Mouse (Mus musculus): Measurements from ENCODE around the gene Nectin3. TPM values are rescaled to one million over a fixed set of nuclear protein-coding genes. Genes with fewer than 3 reads are reported as not detected.
A peak's percentile ranks its signal among the peaks of the same experiment; 100 is the strongest.

The Nectin3 gene
- polyA plus RNA-seq, 1 experiment from 2014 or later, result 37.0 TPM

DNA sequence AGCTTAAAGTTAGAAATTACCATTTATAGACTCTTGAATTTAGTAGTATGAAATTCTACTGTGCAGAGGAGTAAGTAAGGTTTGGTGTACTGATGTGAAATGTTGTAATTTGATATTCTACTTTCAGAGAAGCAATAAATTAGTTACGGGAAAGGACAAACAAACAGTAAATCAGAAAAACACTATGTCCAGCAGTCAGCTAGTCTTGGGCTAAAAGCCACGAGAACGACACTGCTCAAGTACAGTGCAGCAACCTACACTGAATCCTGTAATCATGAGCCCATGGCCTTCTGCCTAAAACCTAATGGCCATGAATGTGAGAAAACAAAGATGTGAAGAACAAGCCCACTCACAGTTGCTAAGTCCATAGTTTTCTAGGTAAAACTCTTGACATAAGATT lies 46.9 kb downstream of the Nectin3 start:
- ATAC-seq (ENCODE audit: low FRiP score), result no peak
- H3K9me3 ChIP-seq (ENCODE audit: control insufficient read depth, low read length), result no peaks in the 10 kb centered on the region
- 85% methylated on average over 3 of the region's 3 CpGs for WGBS

DNA sequence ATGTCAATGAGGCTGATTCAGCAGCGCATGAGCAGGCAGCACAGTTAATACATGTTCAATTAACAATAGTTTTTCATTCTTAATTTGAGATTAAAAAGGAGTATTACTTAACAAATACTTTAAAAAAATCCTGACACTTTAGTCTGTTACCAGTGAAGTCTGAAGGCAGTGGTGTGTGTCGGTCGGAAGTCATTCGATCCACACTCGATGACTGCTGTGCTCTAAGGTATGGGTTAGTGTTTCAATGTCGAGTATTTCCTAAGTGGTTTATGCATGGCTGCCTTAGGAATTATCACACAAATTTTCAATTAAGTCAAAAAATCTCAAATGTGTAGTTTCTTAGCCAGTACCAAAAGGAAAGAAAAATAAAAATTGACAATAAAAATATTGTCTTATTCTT lies 49.3 kb downstream of the Nectin3 start:
- ATAC-seq (ENCODE audit: low FRiP score) (no peak), DNase-seq (ENCODE audit: low spot score) (no peak)
- Histone ChIP-seq H3K4me1 (replicated peaks; ENCODE audit: control insufficient read depth, insufficient read depth, low read length) (no peaks in the 10 kb centered on the region), H3K4me2 (replicated peaks) (no peak overlapping the region), H3K9ac (no peak overlapping the region), H3K27ac (no peak overlapping the region), H3K27me3 (ENCODE audit: control insufficient read depth, insufficient read depth, low read length) (no peaks in the 10 kb centered on the region), H3K4me3 (replicated peaks; ENCODE audit: low read length) (no peak overlapping the region), H3K36me3 (replicated peaks; ENCODE audit: control insufficient read depth, insufficient read depth) (peaks cover 10% of the 10 kb centered on the region), H3K9me3 (ENCODE audit: control insufficient read depth, low read length) (no peaks in the 10 kb centered on the region)
- 85% methylated on average over 6 of the region's 6 CpGs for WGBS

More for the DNA sequence above, 46.9 kb downstream of the Nectin3 start:
- H3K4me1 ChIP-seq (replicated peaks; ENCODE audit: control insufficient read depth, insufficient read depth, low read length), result no peaks in the 10 kb centered on the region
- DNase-seq (ENCODE audit: low spot score), result no peak
- no peak overlapping the region for H3K4me2 ChIP-seq (replicated peaks)
- H3K9ac ChIP-seq, result no peak overlapping the region
- no peak overlapping the region for H3K4me3 ChIP-seq (replicated peaks; ENCODE audit: low read length)
- H3K27ac ChIP-seq, result no peak overlapping the region
- peaks cover 18% of the 10 kb centered on the region for H3K36me3 ChIP-seq (replicated peaks; ENCODE audit: control insufficient read depth, insufficient read depth)
- H3K27me3 ChIP-seq (ENCODE audit: control insufficient read depth, insufficient read depth, low read length), result no peaks in the 10 kb centered on the region

DNA sequence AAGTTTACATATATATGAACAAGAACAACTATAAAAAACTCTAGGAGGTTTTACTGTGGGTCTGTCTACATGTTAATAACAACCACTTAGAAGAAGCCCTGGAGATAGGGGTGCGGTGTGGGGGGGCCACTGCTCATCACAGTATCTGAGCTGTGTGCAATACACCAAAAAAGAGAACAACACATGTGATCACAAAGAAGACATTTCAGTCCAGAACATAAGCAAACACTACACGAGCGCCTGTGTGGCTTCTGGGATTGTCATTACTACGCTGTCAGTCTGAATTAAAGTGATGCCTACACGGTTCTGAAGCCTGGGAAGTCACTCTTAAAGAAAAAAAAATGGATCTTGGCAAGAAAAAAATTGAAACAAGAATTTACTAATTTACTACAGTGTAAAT lies 67.0 kb downstream of the Nectin3 start:
- Histone ChIP-seq H3K4me3 (replicated peaks; ENCODE audit: low read length) (no peak overlapping the region), H3K27me3 (ENCODE audit: control insufficient read depth, insufficient read depth, low read length) (no peaks in the 10 kb centered on the region), H3K36me3 (replicated peaks; ENCODE audit: control insufficient read depth, insufficient read depth) (peaks cover 9% of the 10 kb centered on the region), H3K4me2 (replicated peaks) (no peak overlapping the region), H3K9me3 (ENCODE audit: control insufficient read depth, low read length) (no peaks in the 10 kb centered on the region), H3K9ac (no peak overlapping the region), H3K27ac (no peak overlapping the region), H3K4me1 (replicated peaks; ENCODE audit: control insufficient read depth, insufficient read depth, low read length) (no peaks in the 10 kb centered on the region)
- WGBS, result 68% methylated on average over 5 of the region's 5 CpGs
- ATAC-seq (ENCODE audit: low FRiP score) (no peak), DNase-seq (ENCODE audit: low spot score) (no peak)

DNA sequence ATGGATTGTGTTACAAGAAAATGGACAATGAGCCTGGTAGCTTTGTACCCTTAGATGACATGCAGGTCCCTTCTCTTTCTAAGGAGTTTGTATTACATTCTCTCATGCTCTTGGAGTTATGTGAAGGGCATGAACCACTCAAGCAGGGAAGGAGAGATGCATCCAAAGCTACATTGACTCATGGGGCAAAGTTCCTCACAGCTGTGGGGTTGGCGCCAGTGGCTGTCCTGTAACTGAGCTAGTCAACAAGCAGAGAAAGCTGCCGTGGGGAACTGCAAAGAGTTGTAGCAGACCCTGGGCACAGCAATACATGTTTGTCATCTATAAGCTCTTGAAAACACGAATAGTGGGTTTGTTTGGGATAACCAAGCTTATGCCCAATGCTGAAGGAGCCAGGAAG lies 82.1 kb downstream of the Nectin3 start:
- Histone ChIP-seq H3K9me3 (ENCODE audit: control insufficient read depth, low read length) (no peaks in the 10 kb centered on the region), H3K27ac (no peak overlapping the region), H3K4me1 (replicated peaks; ENCODE audit: control insufficient read depth, insufficient read depth, low read length) (no peaks in the 10 kb centered on the region), H3K36me3 (replicated peaks; ENCODE audit: control insufficient read depth, insufficient read depth) (peaks cover 4% of the 10 kb centered on the region; the same call in 1 of the 2 replicates), H3K4me2 (replicated peaks) (no peak overlapping the region), H3K4me3 (replicated peaks; ENCODE audit: low read length) (no peak overlapping the region), H3K27me3 (ENCODE audit: control insufficient read depth, insufficient read depth, low read length) (no peaks in the 10 kb centered on the region), H3K9ac (no peak overlapping the region)
- ATAC-seq (ENCODE audit: low FRiP score), result no peak
- DNase-seq (ENCODE audit: low spot score), result no peak
- WGBS, result 94% methylated on average over 3 of the region's 3 CpGs

DNA sequence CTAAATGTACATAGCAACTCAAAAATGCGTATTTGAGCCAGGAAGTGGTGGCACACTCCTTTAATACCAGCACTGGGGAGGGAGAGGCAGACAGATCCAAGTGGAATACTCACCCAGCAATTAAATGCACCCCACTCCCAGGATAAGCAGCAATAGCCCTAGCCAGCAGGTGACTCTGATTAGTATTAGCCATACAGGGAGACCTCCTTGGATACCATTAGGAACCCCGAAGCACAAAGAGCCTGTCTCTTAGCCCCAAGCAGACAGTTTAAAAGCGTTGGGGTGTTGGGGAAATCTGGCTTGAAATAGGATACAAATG lies 87.6 kb downstream of the Nectin3 start:
- Histone ChIP-seq H3K9me3 (ENCODE audit: control insufficient read depth, low read length) (no peaks in the 10 kb centered on the region), H3K27me3 (ENCODE audit: control insufficient read depth, insufficient read depth, low read length) (no peaks in the 10 kb centered on the region), H3K4me2 (replicated peaks) (no peak overlapping the region), H3K27ac (no peak overlapping the region), H3K4me3 (replicated peaks; ENCODE audit: low read length) (no peak overlapping the region), H3K4me1 (replicated peaks; ENCODE audit: control insufficient read depth, insufficient read depth, low read length) (no peaks in the 10 kb centered on the region), H3K9ac (no peak overlapping the region), H3K36me3 (replicated peaks; ENCODE audit: control insufficient read depth, insufficient read depth) (no peaks in the 10 kb centered on the region)
- 73% methylated on average over 3 of the region's 3 CpGs for WGBS
- ATAC-seq (ENCODE audit: low FRiP score) (no peak), DNase-seq (ENCODE audit: low spot score) (no peak)

DNA sequence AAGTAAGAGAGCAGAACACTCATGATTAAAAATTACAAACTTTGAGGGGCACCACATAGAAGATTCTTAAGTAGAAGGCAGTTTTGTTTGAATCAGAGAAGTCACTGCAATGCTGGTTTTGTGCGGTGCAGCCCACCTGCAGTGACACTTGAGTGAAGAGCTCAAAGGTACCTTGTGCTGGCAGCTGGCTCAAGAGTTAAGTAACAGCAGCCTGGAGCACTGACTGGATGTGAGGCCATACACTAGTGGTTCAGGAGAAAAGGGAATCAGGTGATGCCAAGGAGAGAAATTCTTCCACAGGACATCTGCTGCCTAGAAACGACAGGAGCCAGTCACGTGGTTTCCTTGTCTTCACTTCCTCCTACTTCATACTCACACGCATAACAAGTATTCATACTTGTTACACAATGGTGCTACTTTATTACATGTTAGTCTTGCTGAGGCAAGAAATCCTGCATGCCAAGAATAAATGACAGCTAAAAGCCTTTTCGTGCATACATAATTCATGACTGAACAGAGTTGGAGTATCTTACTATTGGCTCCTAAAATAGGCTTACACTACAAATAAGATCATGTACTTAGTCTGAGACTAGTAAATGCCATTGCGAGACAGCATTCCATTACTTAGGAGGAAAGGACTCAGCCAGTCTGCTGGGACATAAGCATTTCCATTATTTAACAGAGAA lies 88.1 kb downstream of the Nectin3 start:
- Histone ChIP-seq H3K27me3 (ENCODE audit: control insufficient read depth, insufficient read depth, low read length) (no peaks in the 10 kb centered on the region), H3K9me3 (ENCODE audit: control insufficient read depth, low read length) (no peaks in the 10 kb centered on the region), H3K4me3 (replicated peaks; ENCODE audit: low read length) (no peak overlapping the region), H3K36me3 (replicated peaks; ENCODE audit: control insufficient read depth, insufficient read depth) (no peaks in the 10 kb centered on the region), H3K9ac (no peak overlapping the region), H3K4me2 (replicated peaks) (no peak overlapping the region), H3K27ac (0 out of 2 replicates have a peak overlapping the region, but pooled peaks have one; percentile 21), H3K4me1 (replicated peaks; ENCODE audit: control insufficient read depth, insufficient read depth, low read length) (no peaks in the 10 kb centered on the region)
- DNase-seq (ENCODE audit: low spot score), result no peak
- ATAC-seq (ENCODE audit: low FRiP score), result 0 out of 2 replicates have a peak, but pooled peaks have one; percentile 36
- WGBS, result 75% methylated on average over 6 of the region's 6 CpGs

DNA sequence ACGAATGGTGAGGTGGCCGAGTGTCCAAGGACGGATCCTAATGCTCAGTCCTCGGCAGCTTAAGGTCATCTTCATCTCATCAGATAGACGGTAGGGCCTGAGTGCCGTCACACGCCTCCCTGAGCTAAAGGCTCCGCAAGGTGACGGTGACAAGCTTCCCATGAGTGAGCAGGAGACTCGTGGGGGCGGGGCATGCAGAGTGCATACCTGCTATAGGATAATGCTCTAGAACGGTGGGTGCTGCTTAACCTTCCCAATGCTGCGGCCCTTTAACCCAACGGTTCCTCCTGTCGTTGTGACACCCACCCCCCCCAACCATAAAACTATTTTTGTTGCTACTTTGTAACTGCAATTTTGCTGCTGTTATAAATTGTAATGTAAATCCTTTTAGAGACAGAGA lies 90.3 kb downstream of the Nectin3 start:
- H3K4me3 ChIP-seq (replicated peaks; ENCODE audit: low read length), result no peak overlapping the region
- H3K36me3 ChIP-seq (replicated peaks; ENCODE audit: control insufficient read depth, insufficient read depth), result no peaks in the 10 kb centered on the region
- ATAC-seq (ENCODE audit: low FRiP score) (no peak), DNase-seq (ENCODE audit: low spot score) (no peak)
- H3K27me3 ChIP-seq (ENCODE audit: control insufficient read depth, insufficient read depth, low read length), result no peaks in the 10 kb centered on the region
- H3K9me3 ChIP-seq (ENCODE audit: control insufficient read depth, low read length), result no peaks in the 10 kb centered on the region
- H3K4me1 ChIP-seq (replicated peaks; ENCODE audit: control insufficient read depth, insufficient read depth, low read length), result no peaks in the 10 kb centered on the region
- H3K4me2 ChIP-seq (replicated peaks), result no peak overlapping the region
- WGBS, result 95% methylated on average over 15 of the region's 15 CpGs
- H3K9ac ChIP-seq, result no peak overlapping the region
- no peak overlapping the region for H3K27ac ChIP-seq

DNA sequence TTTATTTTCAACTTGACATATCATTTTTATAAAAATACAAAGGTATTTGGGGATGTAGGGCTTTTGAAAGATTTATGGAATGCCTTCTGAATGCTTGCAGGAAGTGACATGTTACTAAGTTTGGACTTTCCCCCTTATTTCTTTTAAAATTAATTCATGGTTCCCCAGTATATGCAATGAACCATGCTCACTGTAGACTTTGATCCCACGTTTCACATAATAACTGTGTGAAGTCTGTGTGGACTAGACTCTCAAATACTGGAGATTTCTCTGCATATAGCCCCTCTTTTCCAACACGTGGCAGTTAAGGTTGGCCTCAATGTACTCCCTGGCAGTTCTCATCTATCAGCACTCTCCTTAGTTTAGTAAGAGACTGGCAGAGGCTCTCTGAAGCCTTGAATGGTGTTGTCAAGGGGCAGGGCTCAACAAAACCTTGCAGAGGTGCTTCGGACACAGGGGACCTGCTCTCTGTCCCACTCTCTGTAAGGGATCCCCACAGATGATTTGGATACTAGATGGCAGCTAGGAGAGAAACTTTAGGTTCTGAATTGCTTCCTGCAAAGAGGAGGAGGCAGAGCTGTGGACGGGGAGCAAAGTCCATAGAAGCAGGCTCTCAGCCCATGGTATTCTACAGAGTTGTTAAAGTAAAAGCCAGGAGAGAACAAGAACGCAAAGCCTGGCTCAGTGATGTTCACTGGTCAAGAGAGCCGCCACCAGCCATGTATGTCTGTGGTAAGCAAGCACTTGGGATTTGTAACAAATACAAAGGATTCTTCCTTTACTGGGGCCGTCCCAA lies 91.3 kb downstream of the Nectin3 start:
- no peaks in the 10 kb centered on the region for H3K36me3 ChIP-seq (replicated peaks; ENCODE audit: control insufficient read depth, insufficient read depth)
- no peak overlapping the region for H3K4me2 ChIP-seq (replicated peaks)
- no peaks in the 10 kb centered on the region for H3K27me3 ChIP-seq (ENCODE audit: control insufficient read depth, insufficient read depth, low read length)
- ATAC-seq (ENCODE audit: low FRiP score), result no peak
- H3K4me1 ChIP-seq (replicated peaks; ENCODE audit: control insufficient read depth, insufficient read depth, low read length), result no peaks in the 10 kb centered on the region
- H3K27ac ChIP-seq, result no peak overlapping the region
- WGBS, result 92% methylated on average over 7 of the region's 7 CpGs
- H3K9me3 ChIP-seq (ENCODE audit: control insufficient read depth, low read length), result no peaks in the 10 kb centered on the region
- H3K4me3 ChIP-seq (replicated peaks; ENCODE audit: low read length), result no peak overlapping the region
- H3K9ac ChIP-seq, result no peak overlapping the region
- DNase-seq (ENCODE audit: low spot score), result no peak

GRCm38 (mm10) chr16:46397945-46398344 lies 100.4 kb downstream of the Nectin3 start:
- H3K27me3 ChIP-seq (ENCODE audit: control insufficient read depth, insufficient read depth, low read length), result no peaks in the 10 kb centered on the region
- 93% methylated on average over 4 of the region's 4 CpGs for WGBS
- no peak overlapping the region for H3K4me3 ChIP-seq (replicated peaks; ENCODE audit: low read length)
- H3K4me1 ChIP-seq (replicated peaks; ENCODE audit: control insufficient read depth, insufficient read depth, low read length), result no peaks in the 10 kb centered on the region
- H3K4me2 ChIP-seq (replicated peaks), result no peak overlapping the region
- H3K9me3 ChIP-seq (ENCODE audit: control insufficient read depth, low read length), result no peaks in the 10 kb centered on the region
- H3K27ac ChIP-seq, result no peak overlapping the region
- H3K36me3 ChIP-seq (replicated peaks; ENCODE audit: control insufficient read depth, insufficient read depth), result peaks cover 8% of the 10 kb centered on the region; the same call in 1 of the 2 replicates
- DNase-seq (ENCODE audit: low spot score) (no peak), ATAC-seq (ENCODE audit: low FRiP score) (no peak)
- no peak overlapping the region for H3K9ac ChIP-seq
